Mouse (Mus musculus) adrenal gland, postnatal 25 days (tissue): ENCODE data around the gene Actl6a. TPM values are rescaled to one million over a fixed set of nuclear protein-coding genes. Genes with fewer than 3 reads are reported as not detected.

ENCODE experiments used
- DNase-seq: peaks from one replicate; pipeline ENCODE4 v3.0.0; 2021; ENCODE audit warnings: mixed read lengths
- total RNA-seq: library from RNA; stranded (reverse); gene quantifications from 2 replicates; pipeline ENCODE4 v1.2.3, GENCODE M21; 2021

Gene Actl6a
- total RNA-seq, 1 experiment from 2014 or later = 55.6 TPM

DNA sequence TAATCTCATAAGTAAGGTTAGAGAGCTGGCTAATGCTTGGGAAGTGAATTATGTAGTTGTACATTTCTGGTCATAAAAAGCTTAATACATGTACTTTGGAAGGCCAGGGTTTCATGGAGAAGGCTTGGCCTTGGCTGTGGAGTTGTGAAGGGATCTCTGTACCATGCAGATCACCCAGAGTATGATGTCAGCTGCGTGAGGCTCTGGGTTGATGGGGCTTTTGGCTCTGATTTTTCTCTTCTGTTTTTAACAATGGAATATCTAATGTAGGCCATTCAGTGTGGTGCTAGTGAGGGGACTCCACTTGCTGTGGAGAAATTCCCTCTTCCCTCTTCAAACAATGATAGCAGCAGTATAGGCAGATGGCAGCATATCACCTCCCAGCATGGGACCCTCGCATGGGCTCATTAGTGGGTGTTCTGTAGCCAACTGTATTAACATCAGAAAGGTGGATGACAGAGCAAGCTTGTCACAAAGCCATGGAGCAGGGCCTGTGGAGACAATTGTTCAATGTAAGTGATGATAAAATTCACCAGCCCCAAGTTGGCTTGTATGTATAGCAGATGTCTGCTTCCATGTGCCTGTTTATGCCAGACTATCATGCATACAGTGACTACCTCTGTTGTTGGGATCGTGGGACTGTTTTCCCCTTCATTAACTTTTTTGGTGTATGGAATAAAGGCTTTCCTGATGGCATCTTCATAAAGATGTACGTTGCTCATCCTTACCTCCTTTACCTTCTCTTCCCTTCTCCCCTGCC, 43.9 kb downstream of the Actl6a start:
- DNase-seq = no peak

GRCm38 (mm10) chr3:32754384-32754915, 48.4 kb downstream of the Actl6a start:
- no peak for DNase-seq

- no peak for DNase-seq
These were observed 53.1 kb downstream of the Actl6a start for GRCm38 (mm10) chr3:32759212-32759611.

DNA sequence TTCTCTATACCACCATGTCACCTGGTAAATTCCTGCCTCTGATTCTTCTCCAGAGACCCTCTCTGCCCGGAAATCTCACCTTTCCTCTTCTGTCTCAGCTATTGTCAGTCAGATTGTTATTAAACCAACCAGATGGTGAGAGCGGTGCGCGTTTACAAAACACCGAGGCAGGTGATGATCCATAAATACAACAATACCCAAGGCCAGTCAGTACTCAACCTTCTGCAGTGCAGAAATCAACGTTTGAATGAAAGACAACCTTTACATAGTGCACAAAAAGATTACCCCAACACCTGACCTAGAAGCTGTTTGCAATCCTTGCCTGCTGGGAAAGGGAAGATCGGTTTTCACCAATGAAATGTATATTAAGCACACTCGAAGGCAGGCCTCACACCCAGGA, 56.9 kb downstream of the Actl6a start:
- DNase-seq = no peak

- DNase-seq = no peak
These were observed 57.8 kb downstream of the Actl6a start for GRCm38 (mm10) chr3:32763902-32764301.

- DNase-seq = no peak
These were observed 64.7 kb downstream of the Actl6a start for GRCm38 (mm10) chr3:32770781-32771180.

Other genes with a start within 250 kb of the Actl6a start
- 0.90 and 1.7 TPM in 2 replicates for gene Kcnmb3, start 214.1 kb upstream of the Actl6a start, total RNA-seq
- gene Zfp639, start 196.0 kb upstream of the Actl6a start, total RNA-seq = 31.7 and 38.1 TPM in 2 replicates
- 74.2 and 83.9 TPM in 2 replicates for gene Mfn1, start 176.8 kb upstream of the Actl6a start, total RNA-seq
- 26.8 and 46.7 TPM in 2 replicates for gene Gnb4, start 89.7 kb upstream of the Actl6a start, total RNA-seq
- 296 and 331 TPM in 2 replicates for gene Ndufb5, start 30.7 kb downstream of the Actl6a start, total RNA-seq
- 27.8 and 33.5 TPM in 2 replicates for gene Mrpl47, start 31.3 kb downstream of the Actl6a start, total RNA-seq
- 4.9 and 5.2 TPM in 2 replicates for gene Usp13, start 111.2 kb downstream of the Actl6a start, total RNA-seq